Comparison of ENCODE assay signal across 23 mouse cellular contexts in the genomic region with DNA sequence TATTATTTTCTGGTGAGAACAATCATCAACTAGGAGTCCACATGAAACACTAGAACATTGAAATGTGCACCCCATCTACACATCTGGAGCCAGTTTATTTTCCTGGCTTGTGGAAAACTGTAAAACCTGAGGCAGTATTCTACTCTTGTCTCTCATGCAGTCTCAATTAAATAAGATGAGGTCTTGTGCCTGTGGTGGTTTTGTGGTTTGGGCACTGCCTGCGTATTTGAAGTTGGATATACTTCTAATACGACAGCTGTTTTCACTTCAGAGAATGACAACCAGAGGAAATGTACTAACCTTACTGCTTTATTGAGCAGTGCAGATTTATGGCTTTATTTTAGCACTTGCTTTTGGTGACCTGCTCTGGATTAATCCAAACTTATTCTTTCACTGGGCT.
DNase-seq lines count a peak whose midpoint lies in the region; ATAC-seq lines count a peak whose summit lies in the region.
"Had no signal": no experiment of that assay in that cellular context is flagged by ENCODE, and none has a peak within 500 bp of the region (broad histone marks: within the 10 kb centered on the region; RNA-seq: fewer than 3 reads in every experiment).

No protein-coding gene starts in this region.

- peak; percentile 6 for DNase-seq in embryo, embryonic 10 days (ENCODE audit: low spot score)
- no peak for DNase-seq in embryo, embryonic 9.5 days (ENCODE audit: extremely low spot score)
- peak; percentile 56 for DNase-seq in limb, embryonic 11.5 days (ENCODE audit: low spot score)
- DNase-seq in thymus, postnatal 0 days (ENCODE audit: low spot score), result no peak
- no peak for DNase-seq in thymus, adult 18-20 months
- DNase-seq in heart, postnatal 4 days, result no peak
- DNase-seq: adrenal gland, postnatal 25 days; cerebellum, adult 11 months; cerebellum, postnatal 14 days; gastrocnemius, postnatal 36 days; kidney, adult 2 months; kidney, postnatal 25 days; left cerebral cortex, postnatal 4 days; spleen, adult 18-20 months; thymus, adult 2 months had no signal

- no peaks in the 10 kb centered on the region for H3K4me1 ChIP-seq in embryonic facial prominence, embryonic 12.5 days
- 0 out of 2 replicates have a peak, but pooled peaks cover 6% of the 10 kb centered on the region for H3K4me1 ChIP-seq in limb, embryonic 11.5 days (ENCODE audit: control insufficient read depth, insufficient read depth, low read length)
- no peaks in the 10 kb centered on the region for H3K4me1 ChIP-seq in forebrain, embryonic 16.5 days (replicated peaks; ENCODE audit: control insufficient read depth, insufficient read depth, low read length)
- H3K4me1 ChIP-seq: heart, embryonic 15.5 days; liver, embryonic 15.5 days had no signal

- no peaks in the 10 kb centered on the region for H3K27me3 ChIP-seq in embryonic facial prominence, embryonic 12.5 days
- H3K27me3 ChIP-seq in limb, embryonic 11.5 days (ENCODE audit: control insufficient read depth, insufficient read depth, low read length), result no peaks in the 10 kb centered on the region
- no peaks in the 10 kb centered on the region for H3K27me3 ChIP-seq in forebrain, embryonic 16.5 days (replicated peaks; ENCODE audit: control insufficient read depth, insufficient read depth, low read length)
- H3K27me3 ChIP-seq: heart, embryonic 15.5 days; liver, embryonic 15.5 days had no signal

- H3K4me2 ChIP-seq in embryonic facial prominence, embryonic 12.5 days (replicated peaks), result no peak overlapping the region
- no peak overlapping the region for H3K4me2 ChIP-seq in limb, embryonic 11.5 days (ENCODE audit: low read depth, severe bottlenecking)
- H3K4me2 ChIP-seq in forebrain, embryonic 16.5 days (ENCODE audit: low read length), result no peak overlapping the region
- H3K4me2 ChIP-seq: heart, embryonic 15.5 days; liver, embryonic 15.5 days; midbrain, embryonic 11.5 days had no signal

- 27% methylated on average over 2 of the region's 2 CpGs for WGBS in embryonic facial prominence, embryonic 12.5 days
- WGBS in limb, embryonic 11.5 days, result 14% methylated on average over 2 of the region's 2 CpGs
- 92% methylated on average over 2 of the region's 2 CpGs for WGBS in forebrain, embryonic 16.5 days

- H3K9ac ChIP-seq in embryonic facial prominence, embryonic 12.5 days, result no peak overlapping the region
- no peak overlapping the region for H3K9ac ChIP-seq in limb, embryonic 11.5 days (ENCODE audit: low read length)
- H3K9ac ChIP-seq in forebrain, embryonic 16.5 days (replicated peaks; ENCODE audit: low read depth, low read length), result no peak overlapping the region
- H3K9ac ChIP-seq: heart, embryonic 15.5 days; liver, embryonic 15.5 days had no signal

- H3K4me3 ChIP-seq in embryonic facial prominence, embryonic 12.5 days, result no peak overlapping the region
- H3K4me3 ChIP-seq in limb, embryonic 11.5 days (ENCODE audit: low read depth, low read length), result no peak overlapping the region
- H3K4me3 ChIP-seq in forebrain, embryonic 16.5 days (replicated peaks; ENCODE audit: low read length), result no peak overlapping the region
- H3K4me3 ChIP-seq: heart, embryonic 15.5 days; left cerebral cortex, adult 2 months; liver, embryonic 15.5 days had no signal

- H3K36me3 ChIP-seq in embryonic facial prominence, embryonic 12.5 days, result no peaks in the 10 kb centered on the region
- no peaks in the 10 kb centered on the region for H3K36me3 ChIP-seq in limb, embryonic 11.5 days (ENCODE audit: control insufficient read depth, insufficient read depth, low read length)
- no peaks in the 10 kb centered on the region for H3K36me3 ChIP-seq in forebrain, embryonic 16.5 days (ENCODE audit: control insufficient read depth, insufficient read depth)
- H3K36me3 ChIP-seq: heart, embryonic 15.5 days; liver, embryonic 15.5 days had no signal

- no peaks in the 10 kb centered on the region for H3K9me3 ChIP-seq in embryonic facial prominence, embryonic 12.5 days
- no peaks in the 10 kb centered on the region for H3K9me3 ChIP-seq in limb, embryonic 11.5 days (ENCODE audit: control insufficient read depth, low read length)
- H3K9me3 ChIP-seq in forebrain, embryonic 16.5 days (ENCODE audit: control insufficient read depth, low read length), result no peaks in the 10 kb centered on the region
- H3K9me3 ChIP-seq: heart, embryonic 15.5 days; liver, embryonic 15.5 days had no signal

- peak; percentile 67; the same call in 1 of the 2 replicates for ATAC-seq in embryonic facial prominence, embryonic 12.5 days (ENCODE audit: insufficient number of reproducible peaks, insufficient read depth, low FRiP score, low TSS enrichment)
- peak; percentile 88 for ATAC-seq in limb, embryonic 11.5 days (ENCODE audit: insufficient number of reproducible peaks, low FRiP score, low TSS enrichment, low read depth)
- no peak for ATAC-seq in forebrain, embryonic 16.5 days
- ATAC-seq: CD4-positive, CD25-positive, alpha-beta regulatory T cell, adult 4 months had no signal

- no peak overlapping the region for H3K27ac ChIP-seq in embryonic facial prominence, embryonic 12.5 days
- no peak overlapping the region for H3K27ac ChIP-seq in limb, embryonic 11.5 days (replicated peaks; ENCODE audit: low read depth, low read length)
- H3K27ac ChIP-seq in forebrain, embryonic 16.5 days (ENCODE audit: low read length), result no peak overlapping the region
- H3K27ac ChIP-seq: heart, embryonic 15.5 days; left cerebral cortex, adult 2 months; liver, embryonic 15.5 days; macrophage had no signal

Comparison
In these comparisons a context has a peak if more than half of its experiments do, and no peak if none do; other contexts are left out.
1. DNase-seq: peak in embryo, embryonic 10 days (single experiment) and limb, embryonic 11.5 days (single experiment); none in embryo, embryonic 9.5 days (single experiment), thymus, postnatal 0 days (single experiment), thymus, adult 18-20 months (0 of 2) and heart, postnatal 4 days (single experiment).